Mouse (Mus musculus) midbrain, embryonic 14.5 days (tissue): Measurements from ENCODE around the gene Fgf15. TPM values are rescaled to one million over a fixed set of nuclear protein-coding genes. Genes with fewer than 3 reads are reported as not detected.
A peak's percentile ranks its signal among the peaks of the same experiment; 100 is the strongest.

ENCODE experiments used
- ATAC-seq: fragments of 200-750 bp; cut with Nextera tagmentation; 2 replicates; pipeline ENCODE4 v1.8.0; 2017; ENCODE audit warnings: moderate number of reproducible peaks, moderate library complexity; ENCODE audit not compliant: low FRiP score, low TSS enrichment
- DNase-seq: peaks from one replicate; pipeline ENCODE4 v3.0.0-alpha.2; 2015
- H3K27ac ChIP-seq: fragments of 300-500 bp; sonication (generic); replicated peaks from 2 replicates; pipeline ENCODE4 v1.5.1; 2014; ENCODE audit warnings: mild to moderate bottlenecking, low read depth, low read length, moderate library complexity
- H3K27me3 ChIP-seq: fragments of 300-500 bp; sonication (generic); 2 replicates; pipeline ENCODE4 v1.6.1; 2014; ENCODE audit warnings: low read length, control low read depth, mixed read lengths; ENCODE audit not compliant: control insufficient read depth, insufficient read depth
- H3K36me3 ChIP-seq: fragments of 300-500 bp; sonication (generic); 2 replicates; pipeline ENCODE4 v1.6.1; 2014; ENCODE audit warnings: low read length, control low read depth; ENCODE audit not compliant: control insufficient read depth, insufficient read depth
- H3K4me1 ChIP-seq: fragments of 300-500 bp; sonication (generic); 2 replicates; pipeline ENCODE4 v1.6.1; 2014; ENCODE audit warnings: mild to moderate bottlenecking, antibody characterized with exemption, low read length, control low read depth; ENCODE audit not compliant: control insufficient read depth, insufficient read depth
- H3K4me2 ChIP-seq: fragments of 300-500 bp; sonication (generic); 2 replicates; pipeline ENCODE4 v1.6.1; 2014; ENCODE audit warnings: mild to moderate bottlenecking, low read length, moderate library complexity
- H3K4me3 ChIP-seq: fragments of 300-500 bp; sonication (generic); replicated peaks from 2 replicates; pipeline ENCODE4 v1.5.1; 2014; ENCODE audit warnings: low read depth, low read length
- H3K9ac ChIP-seq: fragments of 300-500 bp; sonication (generic); replicated peaks from 2 replicates; pipeline ENCODE4 v1.6.1; 2014; ENCODE audit warnings: mild to moderate bottlenecking, low read length, moderate library complexity
- H3K9me3 ChIP-seq: fragments of 300-500 bp; sonication (generic); 2 replicates; pipeline ENCODE4 v1.6.1; 2016; ENCODE audit warnings: low read length, control low read depth, mixed read lengths; ENCODE audit not compliant: control insufficient read depth
- WGBS: fragments of 180-500 bp; shearing (Covaris S2); extraction: QIAGEN DNeasy Blood & Tissue Kit; methylation state at CpG from one replicate; pipeline ENCODE4 v1.1.7; 2014; 5-methylcytosine and 5-hydroxymethylcytosine counted together
- polyA plus RNA-seq: library from polyadenylated mRNA; unstranded; fragments of >200 nt; fragmentation: Nextera tagmentation; extraction: Ambion mirVana; gene quantifications from 2 replicates; pipeline ENCODE4 v1.2.1, GENCODE M21; 2014

The Fgf15 gene
- polyA plus RNA-seq, 1 experiment from 2014 or later: 62.6 TPM

DNA sequence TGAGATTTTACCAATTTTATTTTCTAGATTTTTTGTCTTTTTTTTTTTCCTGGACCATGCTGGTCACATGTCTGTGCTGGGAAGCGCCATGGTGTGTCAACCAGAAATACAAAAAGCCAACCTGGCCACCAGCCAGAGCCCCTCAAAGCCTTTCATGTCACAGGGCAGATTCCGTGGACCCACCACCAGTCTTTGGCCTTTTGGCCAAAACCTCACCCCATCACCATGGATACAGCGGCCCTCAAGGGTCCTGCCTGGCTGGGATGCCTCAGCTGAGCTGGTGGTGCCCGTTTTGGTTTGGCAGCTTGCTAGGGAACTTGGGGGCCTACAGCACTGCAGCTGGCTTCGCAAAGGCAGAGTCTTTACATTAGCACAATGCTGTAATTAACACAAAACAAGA is 33.6 kb downstream of the Fgf15 start:
- Histone ChIP-seq H3K9ac (no peak overlapping the region), H3K4me1 (no peaks in the 10 kb centered on the region), H3K36me3 (peaks cover 40% of the 10 kb centered on the region), H3K9me3 (no peaks in the 10 kb centered on the region), H3K27ac (peak overlapping the region; percentile 1; the same call in 1 of the 2 replicates), H3K4me3 (no peak overlapping the region), H3K4me2 (no peak overlapping the region), H3K27me3 (no peaks in the 10 kb centered on the region)
- ATAC-seq (no peak), DNase-seq (peak; percentile 55)
- WGBS: 36% methylated on average over 5 of the region's 5 CpGs

- no peak overlapping the region for H3K4me2 ChIP-seq
- no peaks in the 10 kb centered on the region for H3K9me3 ChIP-seq
- DNase-seq: peak; percentile 71
- no peak for ATAC-seq
- H3K9ac ChIP-seq: no peak overlapping the region
- peaks cover 40% of the 10 kb centered on the region for H3K36me3 ChIP-seq
- 21% methylated on average over 3 of the region's 3 CpGs for WGBS
- H3K27me3 ChIP-seq: no peaks in the 10 kb centered on the region
- H3K27ac ChIP-seq: no peak overlapping the region
- no peak overlapping the region for H3K4me3 ChIP-seq
- no peaks in the 10 kb centered on the region for H3K4me1 ChIP-seq
Observed at GRCm38 (mm10) chr7:144931778-144932177, 35.4 kb downstream of the Fgf15 start.

GRCm38 (mm10) chr7:144932389-144932937 is 36.1 kb downstream of the Fgf15 start:
- H3K27ac ChIP-seq: no peak overlapping the region
- DNase-seq (no peak), ATAC-seq (no peak)
- WGBS: 75% methylated on average over 18 of the region's 18 CpGs
- H3K4me2 ChIP-seq: no peak overlapping the region
- H3K9ac ChIP-seq: no peak overlapping the region
- H3K36me3 ChIP-seq: peaks cover 38% of the 10 kb centered on the region
- H3K27me3 ChIP-seq: no peaks in the 10 kb centered on the region
- no peak overlapping the region for H3K4me3 ChIP-seq
- no peaks in the 10 kb centered on the region for H3K9me3 ChIP-seq
- H3K4me1 ChIP-seq: no peaks in the 10 kb centered on the region

- H3K4me2 ChIP-seq: no peak overlapping the region
- no peak overlapping the region for H3K27ac ChIP-seq
- ATAC-seq (no peak), DNase-seq (no peak)
- no peaks in the 10 kb centered on the region for H3K9me3 ChIP-seq
- H3K36me3 ChIP-seq: peaks cover 33% of the 10 kb centered on the region
- peaks cover 5% of the 10 kb centered on the region; the same call in 1 of the 2 replicates for H3K4me1 ChIP-seq
- no peak overlapping the region for H3K9ac ChIP-seq
- WGBS: 92% methylated on average over 3 of the region's 3 CpGs
- no peak overlapping the region for H3K4me3 ChIP-seq
- no peaks in the 10 kb centered on the region; the same call in 1 of the 2 replicates for H3K27me3 ChIP-seq
Observed at GRCm38 (mm10) chr7:144933336-144933735, 37.0 kb downstream of the Fgf15 start.

DNA sequence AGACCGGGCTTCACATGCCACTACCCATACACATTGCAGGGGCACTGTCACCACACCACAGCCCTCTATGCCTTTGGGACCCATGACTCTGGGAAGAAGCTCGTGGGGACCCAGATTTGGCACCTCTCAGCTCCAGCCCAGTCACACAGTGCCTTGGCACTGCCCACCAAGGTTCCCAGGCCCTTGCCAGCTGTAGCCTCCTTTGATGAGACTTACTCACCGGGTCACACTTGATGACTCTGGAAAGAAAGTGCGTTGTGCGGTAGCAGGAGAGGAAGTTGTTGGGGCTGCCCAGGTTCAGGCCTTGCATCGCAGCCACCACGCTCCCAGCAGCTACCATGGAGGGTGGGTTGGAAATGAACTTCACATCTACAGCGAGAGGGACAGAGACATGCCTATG is 37.5 kb downstream of the Fgf15 start:
- H3K4me3 ChIP-seq: no peak overlapping the region
- no peak overlapping the region for H3K9ac ChIP-seq
- ATAC-seq (no peak), DNase-seq (no peak)
- no peak overlapping the region for H3K27ac ChIP-seq
- H3K36me3 ChIP-seq: peaks cover 29% of the 10 kb centered on the region
- no peak overlapping the region for H3K4me2 ChIP-seq
- H3K9me3 ChIP-seq: no peaks in the 10 kb centered on the region
- peaks cover 3% of the 10 kb centered on the region; the same call in 1 of the 2 replicates for H3K27me3 ChIP-seq
- WGBS: 95% methylated on average over 8 of the region's 8 CpGs
- peaks cover 9% of the 10 kb centered on the region for H3K4me1 ChIP-seq

GRCm38 (mm10) chr7:144934901-144935300 is 38.6 kb downstream of the Fgf15 start:
- H3K36me3 ChIP-seq: peaks cover 20% of the 10 kb centered on the region
- no peak overlapping the region for H3K4me2 ChIP-seq
- no peak overlapping the region for H3K9ac ChIP-seq
- H3K27ac ChIP-seq: no peak overlapping the region
- H3K9me3 ChIP-seq: no peaks in the 10 kb centered on the region
- H3K27me3 ChIP-seq: peaks cover 13% of the 10 kb centered on the region; the same call in 1 of the 2 replicates
- ATAC-seq (no peak), DNase-seq (no peak)
- no peak overlapping the region for H3K4me3 ChIP-seq
- peaks cover 15% of the 10 kb centered on the region for H3K4me1 ChIP-seq
- 62% methylated on average over 5 of the region's 5 CpGs for WGBS

- peak; percentile 77 for DNase-seq
- H3K27ac ChIP-seq: no peak overlapping the region
- H3K27me3 ChIP-seq: peaks cover 17% of the 10 kb centered on the region; the same call in 1 of the 2 replicates
- H3K4me2 ChIP-seq: no peak overlapping the region
- peaks cover 21% of the 10 kb centered on the region for H3K4me1 ChIP-seq
- no peak overlapping the region for H3K9ac ChIP-seq
- H3K36me3 ChIP-seq: peaks cover 18% of the 10 kb centered on the region
- no peak for ATAC-seq
- H3K9me3 ChIP-seq: no peaks in the 10 kb centered on the region
- no peak overlapping the region for H3K4me3 ChIP-seq
- 53% methylated on average over 5 of the region's 5 CpGs for WGBS
Observed at GRCm38 (mm10) chr7:144935563-144935962, 39.2 kb downstream of the Fgf15 start.

GRCm38 (mm10) chr7:144936311-144936880 is 40.1 kb downstream of the Fgf15 start:
- Histone ChIP-seq H3K4me1 (peaks cover 24% of the 10 kb centered on the region), H3K4me2 (peak overlapping the region; percentile 96), H3K36me3 (peaks cover 18% of the 10 kb centered on the region), H3K27ac (no peak overlapping the region), H3K27me3 (peaks cover 21% of the 10 kb centered on the region; the same call in 1 of the 2 replicates), H3K9ac (no peak overlapping the region), H3K9me3 (no peaks in the 10 kb centered on the region), H3K4me3 (no peak overlapping the region)
- 84% methylated on average over 4 of the region's 4 CpGs for WGBS
- no peak for ATAC-seq
- no peak for DNase-seq

DNA sequence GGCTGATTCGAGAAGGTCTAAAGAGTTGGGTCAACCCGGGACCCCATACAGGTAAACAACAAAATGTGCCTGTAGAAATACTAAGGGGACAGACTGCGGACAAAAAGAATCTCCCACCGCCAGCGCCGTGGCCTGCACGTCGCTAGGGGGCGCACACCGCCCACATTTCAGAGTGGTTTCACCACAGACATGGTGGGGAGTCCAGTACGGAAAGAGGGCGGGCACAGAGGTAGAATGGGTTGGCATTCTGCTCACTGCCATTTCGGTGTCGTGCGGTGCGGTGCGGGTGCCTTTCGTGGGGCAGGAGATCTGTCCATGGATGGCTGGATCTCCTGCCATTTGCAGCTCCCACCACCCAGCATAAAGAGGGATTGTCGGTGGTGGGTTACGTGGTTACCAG is 41.2 kb downstream of the Fgf15 start:
- DNase-seq: peak; percentile 95
- peak; percentile 35; the same call in 1 of the 2 replicates for ATAC-seq
- Histone ChIP-seq H3K4me3 (peak overlapping the region; percentile 48), H3K27me3 (peaks cover 32% of the 10 kb centered on the region), H3K36me3 (peaks cover 17% of the 10 kb centered on the region), H3K27ac (0 out of 2 replicates have a peak overlapping the region, but pooled peaks have one; percentile 20), H3K4me2 (peak overlapping the region; percentile 96), H3K9ac (peak overlapping the region; percentile 62), H3K4me1 (peaks cover 35% of the 10 kb centered on the region), H3K9me3 (no peaks in the 10 kb centered on the region)
- WGBS: 2% methylated on average over 20 of the region's 20 CpGs
